Comparison of ENCODE assay signal across 1 mouse cellular context in the genomic region with DNA sequence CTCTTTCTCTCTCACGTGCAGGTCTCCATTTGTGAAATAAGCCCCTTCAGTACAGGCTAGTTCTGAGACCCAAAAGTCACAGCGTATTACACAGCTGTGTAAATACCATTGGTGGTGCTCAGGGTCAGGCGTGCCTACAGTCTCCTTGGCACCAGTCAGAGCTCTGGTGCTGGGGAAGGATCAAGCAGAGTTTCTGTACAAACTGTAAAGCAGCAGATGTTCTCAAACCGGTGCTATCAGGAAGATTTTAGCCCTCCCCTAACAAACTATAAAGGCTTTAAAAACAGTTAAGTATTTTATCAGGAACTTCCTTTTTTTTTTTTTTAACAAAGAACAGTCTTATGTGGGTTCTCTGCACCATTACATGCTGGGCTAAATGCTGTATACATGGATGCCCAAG.
TF ChIP-seq lines count a peak whose summit lies in the region.

No protein-coding gene starts in this region.

TF ChIP-seq in MEL, 35 proteins besides CTCF, POLR2A, EP300 and RAD21 (continued from another document):
- TF ChIP-seq MEF2A (IDR thresholded peaks at IDR 0.05; ENCODE audit: extremely low read depth, insufficient replicate concordance, low read depth, low read length, poor library complexity, severe bottlenecking), result no peak
- 0 out of 2 replicates have a peak, but pooled peaks have one; percentile 41 for TF ChIP-seq NELFE (IDR thresholded peaks at IDR 0.05; ENCODE audit: low read depth, low read length)
- TF ChIP-seq E2F4 (IDR thresholded peaks at IDR 0.05; ENCODE audit: borderline replicate concordance, low read depth, low read length), result no peak
- TF ChIP-seq UBTF (IDR thresholded peaks at IDR 0.05; ENCODE audit: borderline replicate concordance, insufficient read depth, low read depth, low read length), result 0 out of 2 replicates have a peak, but pooled peaks have one; percentile 4
- TF ChIP-seq TCF12 (IDR thresholded peaks at IDR 0.05; ENCODE audit: low read depth, low read length), result peak; percentile 90
- no peak; the same call in 1 of the 2 replicates for TF ChIP-seq ZKSCAN1 (IDR thresholded peaks at IDR 0.05; ENCODE audit: low read depth, low read length)
- no peak for TF ChIP-seq USF2 (IDR thresholded peaks at IDR 0.05; ENCODE audit: borderline replicate concordance in 1 of 2, insufficient read depth in 1 of 2, low read depth in 1 of 2, low read length in 2 of 2)
- peak; percentile 90 for TF ChIP-seq MYB (IDR thresholded peaks at IDR 0.05; ENCODE audit: low read depth, low read length)
- TF ChIP-seq ZNF384 (IDR thresholded peaks at IDR 0.05; ENCODE audit: low read depth, low read length), result peak; percentile 99
